Mouse (Mus musculus): ENCODE measurements around the gene Myh9. TPM values are rescaled to one million over a fixed set of nuclear protein-coding genes. Genes with fewer than 3 reads are reported as not detected.

Gene Myh9
- total RNA-seq, 1 experiment = 152 TPM

- H3K4me1 ChIP-seq (ENCODE audit: control insufficient read depth in 2 of 2, insufficient read depth in 2 of 2, low read length in 2 of 2, poor library complexity in 1 of 2) = peaks cover 19 to 35% of the 10 kb centered on the region in 2 experiments
- no peak for DNase-seq (ENCODE audit: low read depth, low spot score)
- in situ Hi-C loops (cut with MboI; ENCODE audit: low sequenced_read_pairs in 2 of 2, unreplicated experiment in 2 of 2) = no loop called here
Observed at GRCm38 (mm10) chr15:77837444-77838117, 4.4 kb downstream of the Myh9 start.

GRCm38 (mm10) chr15:77836692-77837443, 5.1 kb downstream of the Myh9 start:
- no peaks in the 10 kb centered on the region for H3K9me3 ChIP-seq (ENCODE audit: control insufficient read depth, insufficient read depth, low read depth, low read length)
- in situ Hi-C loops (cut with MboI; ENCODE audit: low sequenced_read_pairs in 2 of 2, unreplicated experiment in 2 of 2) = no loop called here
- peaks cover 19 to 35% of the 10 kb centered on the region in 2 experiments for H3K4me1 ChIP-seq (ENCODE audit: control insufficient read depth in 2 of 2, insufficient read depth in 2 of 2, low read length in 2 of 2, poor library complexity in 1 of 2)
- no peak overlapping the region for H3K4me3 ChIP-seq (ENCODE audit: insufficient read depth in 1 of 2, low read depth in 1 of 2, low read length in 2 of 2, poor library complexity in 1 of 2, severe bottlenecking in 1 of 2)
- H3K27ac ChIP-seq (ENCODE audit: insufficient read depth, low read depth, low read length, poor library complexity, severe bottlenecking) = no peak overlapping the region
- H3K9ac ChIP-seq (ENCODE audit: insufficient read depth, low read depth, low read length, poor library complexity, severe bottlenecking) = no peak overlapping the region
- DNase-seq (ENCODE audit: low read depth, low spot score) = no peak
- TF ChIP-seq CHD2 (IDR thresholded peaks at IDR 0.05; ENCODE audit: low read depth, low read length) = no peak
- TF ChIP-seq HCFC1 (IDR thresholded peaks at IDR 0.05; ENCODE audit: borderline replicate concordance, insufficient read depth, low read length) = no peak
- 0 out of 2 replicates have a peak, but pooled peaks have one; percentile 8 for TF ChIP-seq ZNF384 (IDR thresholded peaks at IDR 0.05; ENCODE audit: low read depth, low read length)
- H3K36me3 ChIP-seq (ENCODE audit: control insufficient read depth, insufficient read depth, low read length, poor library complexity, severe bottlenecking) = peaks cover 10% of the 10 kb centered on the region

More at GRCm38 (mm10) chr15:77837444-77838117, 4.4 kb downstream of the Myh9 start:
- Histone ChIP-seq H3K9ac (ENCODE audit: insufficient read depth, low read depth, low read length, poor library complexity, severe bottlenecking) (no peak overlapping the region), H3K4me3 (ENCODE audit: insufficient read depth in 1 of 2, low read depth in 1 of 2, low read length in 2 of 2, poor library complexity in 1 of 2, severe bottlenecking in 1 of 2) (no peak overlapping the region), H3K36me3 (ENCODE audit: control insufficient read depth, insufficient read depth, low read length, poor library complexity, severe bottlenecking) (peaks cover 7% of the 10 kb centered on the region; the same call in 1 of the 2 replicates), H3K27ac (ENCODE audit: insufficient read depth, low read depth, low read length, poor library complexity, severe bottlenecking) (no peak overlapping the region), H3K9me3 (ENCODE audit: control insufficient read depth, insufficient read depth, low read depth, low read length) (no peaks in the 10 kb centered on the region)
- TF ChIP-seq MAFK (IDR thresholded peaks at IDR 0.05; ENCODE audit: insufficient read depth, low read depth, low read length) = no peak
- no peak for TF ChIP-seq ZC3H11A (IDR thresholded peaks at IDR 0.05; ENCODE audit: borderline replicate concordance, low read depth, low read length)
- TF ChIP-seq ZNF384 (IDR thresholded peaks at IDR 0.05; ENCODE audit: low read depth, low read length) = no peak
- no peak for TF ChIP-seq HCFC1 (IDR thresholded peaks at IDR 0.05; ENCODE audit: borderline replicate concordance, insufficient read depth, low read length)
- TF ChIP-seq CHD2 (IDR thresholded peaks at IDR 0.05; ENCODE audit: low read depth, low read length) = no peak

GRCm38 (mm10) chr15:77835930-77836653, 5.9 kb downstream of the Myh9 start:
- Histone ChIP-seq H3K9me3 (ENCODE audit: control insufficient read depth, insufficient read depth, low read depth, low read length) (no peaks in the 10 kb centered on the region), H3K9ac (ENCODE audit: insufficient read depth, low read depth, low read length, poor library complexity, severe bottlenecking) (peak overlapping the region; percentile 33; the same call in 1 of the 2 replicates), H3K4me3 (ENCODE audit: insufficient read depth in 1 of 2, low read depth in 1 of 2, low read length in 2 of 2, poor library complexity in 1 of 2, severe bottlenecking in 1 of 2) (no peak overlapping the region), H3K4me1 (ENCODE audit: control insufficient read depth in 2 of 2, insufficient read depth in 2 of 2, low read length in 2 of 2, poor library complexity in 1 of 2) (peaks cover 19 to 39% of the 10 kb centered on the region in 2 experiments), H3K36me3 (ENCODE audit: control insufficient read depth, insufficient read depth, low read length, poor library complexity, severe bottlenecking) (peaks cover 11% of the 10 kb centered on the region), H3K27ac (ENCODE audit: insufficient read depth, low read depth, low read length, poor library complexity, severe bottlenecking) (no peak overlapping the region; the same call in 1 of the 2 replicates)
- in situ Hi-C loops (cut with MboI; ENCODE audit: low sequenced_read_pairs in 2 of 2, unreplicated experiment in 2 of 2) = no loop called here
- no peak for DNase-seq (ENCODE audit: low read depth, low spot score)
- no peak for TF ChIP-seq ZC3H11A (IDR thresholded peaks at IDR 0.05; ENCODE audit: borderline replicate concordance, low read depth, low read length)

- H3K4me3 ChIP-seq (ENCODE audit: insufficient read depth in 1 of 2, low read depth in 1 of 2, low read length in 2 of 2, poor library complexity in 1 of 2, severe bottlenecking in 1 of 2) = no peak overlapping the region
- in situ Hi-C loops (cut with MboI; ENCODE audit: low sequenced_read_pairs in 2 of 2, unreplicated experiment in 2 of 2) = no loop called here
- H3K9ac ChIP-seq (ENCODE audit: insufficient read depth, low read depth, low read length, poor library complexity, severe bottlenecking) = 0 out of 2 replicates have a peak overlapping the region, but pooled peaks have one; percentile 5
- no peak for TF ChIP-seq ZNF384 (IDR thresholded peaks at IDR 0.05; ENCODE audit: low read depth, low read length)
- no peak for TF ChIP-seq HCFC1 (IDR thresholded peaks at IDR 0.05; ENCODE audit: borderline replicate concordance, insufficient read depth, low read length)
- no peak for TF ChIP-seq MAFK (IDR thresholded peaks at IDR 0.05; ENCODE audit: insufficient read depth, low read depth, low read length)
- no peak for TF ChIP-seq CHD2 (IDR thresholded peaks at IDR 0.05; ENCODE audit: low read depth, low read length)
- TF ChIP-seq ZC3H11A (IDR thresholded peaks at IDR 0.05; ENCODE audit: borderline replicate concordance, low read depth, low read length) = no peak
- peaks cover 22 to 47% of the 10 kb centered on the region in 2 experiments for H3K4me1 ChIP-seq (ENCODE audit: control insufficient read depth in 2 of 2, insufficient read depth in 2 of 2, low read length in 2 of 2, poor library complexity in 1 of 2)
- DNase-seq (ENCODE audit: low read depth, low spot score) = no peak
- no peak overlapping the region for H3K27ac ChIP-seq (ENCODE audit: insufficient read depth, low read depth, low read length, poor library complexity, severe bottlenecking)
- no peaks in the 10 kb centered on the region for H3K9me3 ChIP-seq (ENCODE audit: control insufficient read depth, insufficient read depth, low read depth, low read length)
- peaks cover 13% of the 10 kb centered on the region for H3K36me3 ChIP-seq (ENCODE audit: control insufficient read depth, insufficient read depth, low read length, poor library complexity, severe bottlenecking)
Observed at GRCm38 (mm10) chr15:77834336-77835268, 7.4 kb downstream of the Myh9 start.

Measured in ES-E14 (cell line).